Mouse (Mus musculus): ENCODE results near the gene Tmem206.

GRCm38 (mm10) chr1:191330356-191330755 lies 4.6 kb downstream of the Tmem206 start:
- TF ChIP-seq POLR2AphosphoS5 (IDR thresholded peaks at IDR 0.05; ENCODE audit: insufficient replicate concordance, low read depth, low read length) (no peak), CTCF (IDR thresholded peaks at IDR 0.05; ENCODE audit: low read depth, low read length) (no peak)
